Mouse (Mus musculus) ES-Bruce4 (cell line): ENCODE results near the gene Dnajc17.

Source experiments
- CTCF ChIP-seq: IDR thresholded peaks from one replicate; pipeline ENCODE4 v1.8.1; 2011; ENCODE audit warnings: low read depth, low read length
- EP300 ChIP-seq: IDR thresholded peaks from 2 replicates; pipeline ENCODE4 v1.6.1; 2011; ENCODE audit warnings: low read depth, low read length; ENCODE audit not compliant: insufficient read depth

DNA sequence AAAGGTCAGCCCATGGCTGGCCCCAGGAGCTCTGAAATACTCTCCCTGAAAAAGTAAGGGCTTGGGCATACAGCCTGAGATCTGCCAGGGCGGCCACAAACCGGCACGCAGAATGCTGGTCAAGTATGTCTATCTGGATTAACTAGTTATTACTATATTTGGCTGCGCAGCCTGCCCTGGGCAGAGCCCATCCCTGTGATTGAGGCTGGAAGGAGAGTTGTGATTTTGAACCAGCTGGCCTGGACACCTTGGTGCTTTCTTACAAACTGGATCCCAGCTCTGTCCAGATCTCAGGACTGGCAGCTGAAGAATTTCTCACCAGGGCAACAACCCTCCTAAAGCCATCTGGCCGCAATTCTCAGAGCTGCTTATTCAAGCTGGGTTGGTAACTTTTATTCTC lies 14.5 kb downstream of the Dnajc17 start:
- TF ChIP-seq EP300 (no peak), CTCF (no peak)
